Mouse (Mus musculus) forebrain, postnatal 0 days (tissue): ENCODE results near the gene Pcp4. TPM values are rescaled to one million over a fixed set of nuclear protein-coding genes. Genes with fewer than 3 reads are reported as not detected.
"Not testable (repeated sequence)": the region's sequence is repeated elsewhere in the genome, so short reads cannot be mapped to it uniquely, and the experiment has no call there.

Experiments used
- ATAC-seq: fragments of 200-750 bp; cut with Nextera tagmentation; 2 replicates; pipeline ENCODE4 v1.8.0; 2017; ENCODE audit warnings: mild to moderate bottlenecking, moderate library complexity
- DNase-seq: peaks from one replicate; pipeline ENCODE4 v3.0.0-alpha.2; 2015
- H3K27ac ChIP-seq: fragments of 300-500 bp; sonication (generic); 2 replicates; pipeline ENCODE4 v1.5.1; 2014; ENCODE audit warnings: low read depth, mild to moderate bottlenecking, antibody characterized with exemption, low read length, moderate library complexity, mixed read lengths
- H3K27me3 ChIP-seq: fragments of 300-500 bp; sonication (generic); 2 replicates; pipeline ENCODE4 v1.6.1; 2014; ENCODE audit warnings: mild to moderate bottlenecking, low read length, mixed read lengths; ENCODE audit not compliant: insufficient read depth
- H3K36me3 ChIP-seq: fragments of 300-500 bp; sonication (generic); 2 replicates; pipeline ENCODE4 v1.6.1; 2014; ENCODE audit warnings: mild to moderate bottlenecking, moderate library complexity; ENCODE audit not compliant: insufficient read depth
- H3K4me1 ChIP-seq: fragments of 300-500 bp; sonication (generic); 2 replicates; pipeline ENCODE4 v1.6.1; 2014; ENCODE audit warnings: antibody characterized with exemption; ENCODE audit not compliant: insufficient read depth
- H3K4me2 ChIP-seq: fragments of 300-500 bp; sonication (generic); 2 replicates; pipeline ENCODE4 v1.6.1; 2014; ENCODE audit warnings: low read depth, mild to moderate bottlenecking, moderate library complexity
- H3K4me3 ChIP-seq: fragments of 300-500 bp; sonication (generic); 2 replicates; pipeline ENCODE4 v1.5.1; 2014; ENCODE audit warnings: low read depth, low read length, mixed read lengths
- H3K9ac ChIP-seq: fragments of 300-500 bp; sonication (generic); 2 replicates; pipeline ENCODE4 v1.6.1; 2014; ENCODE audit warnings: mild to moderate bottlenecking
- H3K9me3 ChIP-seq: fragments of 300-500 bp; sonication (generic); 2 replicates; pipeline ENCODE4 v1.6.1; 2016; ENCODE audit warnings: low read length
- CTCF ChIP-seq: sonication (generic); IDR thresholded peaks from 2 replicates; pipeline ENCODE4 v1.5.1; 2016; ENCODE audit warnings: antibody characterized with exemption, control low read depth, low read depth
- WGBS: fragments of 180-500 bp; shearing (Covaris S2); extraction: QIAGEN DNeasy Blood & Tissue Kit; methylation state at CpG from one replicate; pipeline ENCODE4 v1.1.7; 2014; 5-methylcytosine and 5-hydroxymethylcytosine counted together
- polyA plus RNA-seq: library from polyadenylated mRNA; unstranded; fragments of >200 nt; fragmentation: Nextera tagmentation; extraction: Ambion mirVana; gene quantifications from 2 replicates; pipeline ENCODE4 v1.2.1, GENCODE M21; 2015
- total RNA-seq: library from RNA; depleted of rRNA; stranded (reverse); fragments of >200 nt; gene quantifications from 2 replicates; pipeline ENCODE4 v1.2.3, GENCODE M21; 2014

Gene Pcp4
- total and polyA plus RNA-seq, 2 experiments from 2014 or later = 179 to 400 TPM

GRCm38 (mm10) chr16:96439682-96440081 lies 27.7 kb upstream of the Pcp4 start:
- Histone ChIP-seq H3K36me3 (no peaks in the 10 kb centered on the region), H3K4me3 (no peak overlapping the region), H3K27ac (no peak overlapping the region), H3K9me3 (no peaks in the 10 kb centered on the region), H3K4me1 (no peaks in the 10 kb centered on the region; the same call in 1 of the 2 replicates), H3K27me3 (no peaks in the 10 kb centered on the region), H3K9ac (no peak overlapping the region), H3K4me2 (no peak overlapping the region)
- no peak for ATAC-seq
- DNase-seq = no peak
- 90% methylated on average over 4 of the region's 4 CpGs for WGBS
- TF ChIP-seq CTCF = no peak

- DNase-seq = no peak
- no peaks in the 10 kb centered on the region; the same call in 1 of the 2 replicates for H3K4me1 ChIP-seq
- 79% methylated on average over 8 of the region's 8 CpGs for WGBS
- no peak overlapping the region for H3K9ac ChIP-seq
- no peak overlapping the region for H3K4me2 ChIP-seq
- no peak overlapping the region for H3K27ac ChIP-seq
- H3K4me3 ChIP-seq = no peak overlapping the region
- H3K36me3 ChIP-seq = no peaks in the 10 kb centered on the region
- H3K27me3 ChIP-seq = no peaks in the 10 kb centered on the region
- no peak for ATAC-seq
- TF ChIP-seq CTCF = no peak
- H3K9me3 ChIP-seq = no peaks in the 10 kb centered on the region
Observed at GRCm38 (mm10) chr16:96440871-96441270, 26.5 kb upstream of the Pcp4 start.

- 94% methylated on average over 3 of the region's 3 CpGs for WGBS
- ATAC-seq = no peak
Observed at GRCm38 (mm10) chr16:96441826-96442225, 25.6 kb upstream of the Pcp4 start.

GRCm38 (mm10) chr16:96443468-96443867 lies 23.9 kb upstream of the Pcp4 start, which contains the start of gene Itgb2l:
Gene Itgb2l, minus strand, starts transcription at chr16:96443619.
- TF ChIP-seq CTCF = no peak
- Histone ChIP-seq H3K9ac (no peak within 1 kb of the TSS), H3K27me3 (no peaks in the 10 kb centered on the region), H3K36me3 (no peaks in the 10 kb centered on the region), H3K4me2 (no peak within 1 kb of the TSS), H3K9me3 (no peaks in the 10 kb centered on the region), H3K4me1 (no peaks in the 10 kb centered on the region; the same call in 1 of the 2 replicates), H3K27ac (no peak within 1 kb of the TSS), H3K4me3 (no peak within 1 kb of the TSS)
- ATAC-seq = no peak
- WGBS = 84% methylated on average over 2 of the region's 2 CpGs
- DNase-seq = no peak

More at GRCm38 (mm10) chr16:96441826-96442225, 25.6 kb upstream of the Pcp4 start:
- Histone ChIP-seq H3K9ac (no peak overlapping the region), H3K9me3 (no peaks in the 10 kb centered on the region), H3K27ac (no peak overlapping the region), H3K4me2 (no peak overlapping the region), H3K27me3 (no peaks in the 10 kb centered on the region), H3K36me3 (no peaks in the 10 kb centered on the region), H3K4me3 (no peak overlapping the region), H3K4me1 (no peaks in the 10 kb centered on the region; the same call in 1 of the 2 replicates)
- DNase-seq = no peak
- no peak for TF ChIP-seq CTCF

- DNase-seq, H3K27ac ChIP-seq, H3K4me1 ChIP-seq, H3K9ac ChIP-seq, ATAC-seq, H3K4me2 ChIP-seq, H3K4me3 ChIP-seq, H3K36me3 ChIP-seq, H3K9me3 ChIP-seq, H3K27me3 ChIP-seq: not testable (repeated sequence)
- 93% methylated on average over 12 of the region's 16 CpGs for WGBS
Observed at GRCm38 (mm10) chr16:96450871-96451270, 16.5 kb upstream of the Pcp4 start.

GRCm38 (mm10) chr16:96454086-96454485 lies 13.3 kb upstream of the Pcp4 start:
- Histone ChIP-seq H3K27me3 (no peaks in the 10 kb centered on the region), H3K27ac (no peak overlapping the region), H3K4me1 (no peaks in the 10 kb centered on the region), H3K4me2 (no peak overlapping the region), H3K9ac (no peak overlapping the region), H3K36me3 (no peaks in the 10 kb centered on the region), H3K4me3 (no peak overlapping the region), H3K9me3 (no peaks in the 10 kb centered on the region)
- ATAC-seq (no peak), DNase-seq (no peak)
- TF ChIP-seq CTCF = no peak

- TF ChIP-seq CTCF = no peak
- 91% methylated on average over 5 of the region's 5 CpGs for WGBS
Observed at GRCm38 (mm10) chr16:96457612-96458011, 9.8 kb upstream of the Pcp4 start.

More at GRCm38 (mm10) chr16:96457612-96458011, 9.8 kb upstream of the Pcp4 start:
- no peak overlapping the region for H3K4me3 ChIP-seq
- no peaks in the 10 kb centered on the region for H3K27me3 ChIP-seq
- no peaks in the 10 kb centered on the region for H3K36me3 ChIP-seq
- H3K4me1 ChIP-seq = no peaks in the 10 kb centered on the region
- H3K9ac ChIP-seq = no peak overlapping the region
- ATAC-seq = no peak
- no peak overlapping the region for H3K27ac ChIP-seq
- H3K9me3 ChIP-seq = no peaks in the 10 kb centered on the region
- DNase-seq = no peak
- H3K4me2 ChIP-seq = no peak overlapping the region
